Mouse (Mus musculus) inflammation-experienced regulatory T-cells, adult 16 weeks (primary cell): ENCODE measurements around the gene Prrxl1. TPM values are rescaled to one million over a fixed set of nuclear protein-coding genes. Genes with fewer than 3 reads are reported as not detected.

Source experiments
- polyA plus RNA-seq: library from polyadenylated mRNA; unstranded; fragments of 100-300 nt; shearing (Covaris generic); gene quantifications from one replicate; pipeline ENCODE4 v1.2.1, GENCODE M21; 2017

Prrxl1 gene
- not detected for polyA plus RNA-seq

GRCm38 (mm10) chr14:32599290-32600041 is at the start of gene Prrxl1:
Gene Prrxl1 (plus strand): TSS chr14:32599407.

GRCm38 (mm10) chr14:32685124-32685826 is 86.1 kb downstream of the Prrxl1 start, which contains the start of gene 3425401B19Rik:
Gene 3425401B19Rik (minus strand): TSS chr14:32685293.

Other genes starting within 250 kb of the Prrxl1 start
- not detected for gene 1700024G13Rik, start 211.0 kb upstream of the Prrxl1 start, polyA plus RNA-seq
- not detected for gene Slc18a3, start 134.6 kb upstream of the Prrxl1 start, polyA plus RNA-seq
- not detected for gene Chat, start 133.4 kb upstream of the Prrxl1 start, polyA plus RNA-seq
- 39.5 TPM for gene Ercc6, start 85.9 kb upstream of the Prrxl1 start, polyA plus RNA-seq
- gene 3425401B19Rik, start 85.9 kb downstream of the Prrxl1 start, polyA plus RNA-seq, result not detected
- 6.3 TPM for gene Tmem273, start 186.6 kb downstream of the Prrxl1 start, polyA plus RNA-seq
- gene Fam170b, start 234.6 kb downstream of the Prrxl1 start, polyA plus RNA-seq, result not detected